Mouse (Mus musculus) brain, embryonic 14.5 days (tissue): ENCODE measurements around the gene Efs.
A peak's percentile ranks its signal among the peaks of the same experiment; 100 is the strongest.

Experiments used
- CTCF ChIP-seq: fragments of 200-500 bp; IDR thresholded peaks from 2 replicates; pipeline ENCODE4 v1.5.1; 2012; ENCODE audit warnings: inconsistent platforms, mild to moderate bottlenecking, moderate library complexity, borderline replicate concordance; ENCODE audit not compliant: insufficient read depth, insufficient read length; ENCODE audit errors: extremely low read depth
- POLR2A ChIP-seq: fragments of 200-500 bp; IDR thresholded peaks from 2 replicates; pipeline ENCODE4 v1.6.1; 2012; ENCODE audit warnings: mild to moderate bottlenecking, inconsistent platforms, borderline replicate concordance; ENCODE audit not compliant: poor library complexity, insufficient read depth, insufficient read length, severe bottlenecking; ENCODE audit errors: extremely low read depth

- TF ChIP-seq POLR2A (no peak), CTCF (peak; percentile 66; the same call in 1 of the 2 replicates)
These were observed 25.5 kb downstream of the Efs start for GRCm38 (mm10) chr14:54900383-54900782.
